Comparison of ENCODE assay signal across 28 mouse cellular contexts in the genomic region with DNA sequence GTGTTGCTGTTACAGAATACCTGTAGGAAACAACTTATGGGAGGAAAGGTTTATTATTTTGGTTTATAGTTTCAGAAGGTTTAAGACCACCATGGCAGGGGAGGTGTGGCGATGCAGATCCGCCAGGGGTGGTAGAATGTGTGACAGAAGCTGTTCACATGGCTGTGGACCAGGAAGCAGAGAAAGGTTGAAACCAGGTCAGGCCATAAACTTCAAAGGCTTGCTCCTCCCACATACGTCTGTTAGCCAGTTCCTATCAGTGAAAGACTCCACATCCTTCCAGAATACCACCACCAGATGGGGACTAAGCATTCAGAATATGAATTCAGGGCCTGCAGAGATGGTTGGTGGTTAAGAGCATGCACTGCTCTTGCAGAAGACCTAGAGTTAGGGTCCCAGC.
DNase-seq lines count a peak whose midpoint lies in the region; ATAC-seq lines count a peak whose summit lies in the region.
"Had no signal": no experiment of that assay in that cellular context is flagged by ENCODE, and none has a peak within 500 bp of the region (broad histone marks: within the 10 kb centered on the region; RNA-seq: fewer than 3 reads in every experiment).

No protein-coding gene starts in this region.

- H3K27me3 ChIP-seq in kidney, embryonic 16.5 days (ENCODE audit: insufficient read depth, low read length), result no peaks in the 10 kb centered on the region
- H3K27me3 ChIP-seq in midbrain, embryonic 16.5 days (ENCODE audit: control insufficient read depth, insufficient read depth, low read depth, low read length), result no peaks in the 10 kb centered on the region
- H3K27me3 ChIP-seq in hindbrain, embryonic 16.5 days (replicated peaks; ENCODE audit: control insufficient read depth, insufficient read depth, low read length), result no peaks in the 10 kb centered on the region
- H3K27me3 ChIP-seq: heart, embryonic 12.5 days; hindbrain, embryonic 12.5 days; intestine, embryonic 15.5 days; midbrain, embryonic 13.5 days; neural tube, embryonic 12.5 days had no signal

- no peak overlapping the region for H3K4me3 ChIP-seq in kidney, embryonic 16.5 days (ENCODE audit: low read length)
- no peak overlapping the region for H3K4me3 ChIP-seq in midbrain, embryonic 16.5 days (ENCODE audit: low read depth, low read length)
- H3K4me3 ChIP-seq in hindbrain, embryonic 16.5 days (ENCODE audit: low read length), result no peak overlapping the region
- H3K4me3 ChIP-seq: embryonic facial prominence, embryonic 10.5 days; heart, embryonic 12.5 days; hindbrain, embryonic 12.5 days; intestine, embryonic 15.5 days; layer of hippocampus, adult 2 months; midbrain, embryonic 13.5 days; neural tube, embryonic 12.5 days had no signal

- no peak overlapping the region for H3K9ac ChIP-seq in kidney, embryonic 16.5 days (replicated peaks; ENCODE audit: low read length)
- H3K9ac ChIP-seq in midbrain, embryonic 16.5 days (ENCODE audit: low read depth, low read length), result no peak overlapping the region
- H3K9ac ChIP-seq in hindbrain, embryonic 16.5 days (ENCODE audit: low read depth, low read length), result no peak overlapping the region
- H3K9ac ChIP-seq: heart, embryonic 12.5 days; hindbrain, embryonic 12.5 days; intestine, embryonic 15.5 days; liver, postnatal 0 days; midbrain, embryonic 13.5 days; neural tube, embryonic 12.5 days had no signal

- H3K36me3 ChIP-seq in kidney, embryonic 16.5 days (ENCODE audit: insufficient read depth, low read length), result no peaks in the 10 kb centered on the region
- no peaks in the 10 kb centered on the region for H3K36me3 ChIP-seq in midbrain, embryonic 16.5 days (ENCODE audit: control insufficient read depth, insufficient read depth, low read length)
- H3K36me3 ChIP-seq in hindbrain, embryonic 16.5 days (ENCODE audit: control insufficient read depth, insufficient read depth, low read length), result no peaks in the 10 kb centered on the region
- H3K36me3 ChIP-seq: embryonic facial prominence, embryonic 10.5 days; heart, embryonic 12.5 days; hindbrain, embryonic 12.5 days; intestine, embryonic 15.5 days; midbrain, embryonic 13.5 days; neural tube, embryonic 12.5 days had no signal

- WGBS in kidney, embryonic 16.5 days, result 42% methylated on average over 3 of the region's 3 CpGs
- WGBS in midbrain, embryonic 16.5 days, result 92% methylated on average over 3 of the region's 3 CpGs
- WGBS in hindbrain, embryonic 16.5 days, result 83% methylated on average over 3 of the region's 3 CpGs

- no peak overlapping the region for H3K27ac ChIP-seq in kidney, embryonic 16.5 days (ENCODE audit: low read length)
- H3K27ac ChIP-seq in midbrain, embryonic 16.5 days (ENCODE audit: low read length), result no peak overlapping the region
- no peak overlapping the region for H3K27ac ChIP-seq in hindbrain, embryonic 16.5 days (ENCODE audit: low read depth, low read length)
- H3K27ac ChIP-seq: embryonic facial prominence, embryonic 10.5 days; hindbrain, embryonic 12.5 days; intestine, embryonic 15.5 days; layer of hippocampus, adult 2 months; midbrain, embryonic 13.5 days; neural tube, embryonic 12.5 days had no signal

- no peaks in the 10 kb centered on the region for H3K9me3 ChIP-seq in kidney, embryonic 16.5 days (ENCODE audit: low read length)
- no peaks in the 10 kb centered on the region for H3K9me3 ChIP-seq in midbrain, embryonic 16.5 days (replicated peaks; ENCODE audit: control insufficient read depth, low read length, poor library complexity, severe bottlenecking)
- H3K9me3 ChIP-seq in hindbrain, embryonic 16.5 days (ENCODE audit: control insufficient read depth, low read length), result no peaks in the 10 kb centered on the region
- H3K9me3 ChIP-seq: embryonic facial prominence, embryonic 10.5 days; heart, embryonic 12.5 days; hindbrain, embryonic 12.5 days; intestine, embryonic 15.5 days; midbrain, embryonic 13.5 days; neural tube, embryonic 12.5 days had no signal

- H3K4me1 ChIP-seq in kidney, embryonic 16.5 days (ENCODE audit: insufficient read depth, low read length), result no peaks in the 10 kb centered on the region
- H3K4me1 ChIP-seq in midbrain, embryonic 16.5 days (ENCODE audit: control insufficient read depth, insufficient read depth, low read length), result no peaks in the 10 kb centered on the region
- no peaks in the 10 kb centered on the region for H3K4me1 ChIP-seq in hindbrain, embryonic 16.5 days (ENCODE audit: control insufficient read depth, insufficient read depth, low read depth, low read length)
- H3K4me1 ChIP-seq: heart, embryonic 12.5 days; hindbrain, embryonic 12.5 days; midbrain, embryonic 13.5 days; neural tube, embryonic 12.5 days had no signal

- DNase-seq in kidney, postnatal 36 days, result no peak
- DNase-seq in thymus, postnatal 25 days, result peak; percentile 19
- no peak for DNase-seq in c-Kit-positive CD71-positive TER-119-positive erythroid progenitor cells, embryonic 14.5 days (ENCODE audit: low spot score)
- DNase-seq: adrenal gland, postnatal 36 days; B cell, adult 2 months; cerebellum, adult 11 months; cerebellum, adult 9-11 months; gastrocnemius, postnatal 14 days; heart, adult 18-20 months; heart, postnatal 10 days; kidney, postnatal 10 days; liver, postnatal 0 days; lung, postnatal 14 days; retina, postnatal 1 day; right cerebral cortex, postnatal 4 days had no signal

- ATAC-seq in kidney, embryonic 16.5 days (ENCODE audit: low FRiP score, low TSS enrichment), result peak; percentile 27; the same call in 1 of the 2 replicates
- ATAC-seq in CD4-positive, CD25-positive, alpha-beta regulatory T cell, adult 4 months, result peak; percentile 74
- peak; percentile 79 for ATAC-seq in inflammation-experienced regulatory T-cells, adult 6 months
- ATAC-seq in midbrain, embryonic 16.5 days, result no peak
- ATAC-seq in hindbrain, embryonic 16.5 days, result no peak
- ATAC-seq: forebrain, embryonic 16.5 days; intestine, embryonic 15.5 days; liver, postnatal 0 days; midbrain, embryonic 13.5 days had no signal

- no peak overlapping the region for H3K4me2 ChIP-seq in kidney, embryonic 16.5 days (replicated peaks; ENCODE audit: low read depth, low read length)
- no peak overlapping the region for H3K4me2 ChIP-seq in midbrain, embryonic 16.5 days (ENCODE audit: low read length)
- H3K4me2 ChIP-seq in hindbrain, embryonic 16.5 days (ENCODE audit: low read length), result no peak overlapping the region
- H3K4me2 ChIP-seq: heart, embryonic 12.5 days; hindbrain, embryonic 12.5 days; intestine, embryonic 15.5 days; midbrain, embryonic 13.5 days; neural tube, embryonic 12.5 days had no signal

Comparison
In these comparisons a context has a peak if more than half of its experiments do, and no peak if none do; other contexts are left out.
1. ATAC-seq: peak in kidney, embryonic 16.5 days (single experiment), CD4-positive, CD25-positive, alpha-beta regulatory T cell, adult 4 months (single experiment) and inflammation-experienced regulatory T-cells, adult 6 months (single experiment); none in midbrain, embryonic 16.5 days (single experiment) and hindbrain, embryonic 16.5 days (single experiment).